Mouse (Mus musculus) stomach, embryonic 14.5 days (tissue): Measurements from ENCODE around the gene Inafm1. TPM values are rescaled to one million over a fixed set of nuclear protein-coding genes. Genes with fewer than 3 reads are reported as not detected.
"Not testable (repeated sequence)": the region's sequence is repeated elsewhere in the genome, so short reads cannot be mapped to it uniquely, and the experiment has no call there.

ENCODE experiments used
- ATAC-seq: fragments of 200-750 bp; cut with Nextera tagmentation; 2 replicates; pipeline ENCODE4 v1.8.0; 2017; ENCODE audit warnings: low read depth, moderate TSS enrichment; ENCODE audit not compliant: insufficient number of reproducible peaks, insufficient read depth, low FRiP score
- H3K27ac ChIP-seq: fragments of 300-500 bp; sonication (generic); 2 replicates; pipeline ENCODE4 v1.5.1; 2014; ENCODE audit warnings: mild to moderate bottlenecking, low read length, moderate library complexity, mixed read lengths
- H3K27me3 ChIP-seq: fragments of 300-500 bp; sonication (generic); 2 replicates; pipeline ENCODE4 v1.6.1; 2014; ENCODE audit warnings: low read length, control low read depth, mixed read lengths; ENCODE audit not compliant: control insufficient read depth, insufficient read depth
- H3K36me3 ChIP-seq: fragments of 300-500 bp; sonication (generic); 2 replicates; pipeline ENCODE4 v1.6.1; 2014; ENCODE audit warnings: mild to moderate bottlenecking, control low read depth, low read length, moderate library complexity, mixed read lengths; ENCODE audit not compliant: control insufficient read depth, insufficient read depth
- H3K4me1 ChIP-seq: fragments of 300-500 bp; sonication (generic); 2 replicates; pipeline ENCODE4 v1.6.1; 2014; ENCODE audit warnings: low read length, control low read depth, mixed read lengths; ENCODE audit not compliant: control insufficient read depth, insufficient read depth
- H3K4me2 ChIP-seq: fragments of 300-500 bp; sonication (generic); replicated peaks from 2 replicates; pipeline ENCODE4 v1.6.1; 2014; ENCODE audit warnings: low read depth, low read length, control low read depth
- H3K4me3 ChIP-seq: fragments of 300-500 bp; sonication (generic); 2 replicates; pipeline ENCODE4 v1.5.1; 2014; ENCODE audit warnings: low read depth, low read length, control low read depth
- H3K9ac ChIP-seq: fragments of 300-500 bp; sonication (generic); replicated peaks from 2 replicates; pipeline ENCODE4 v1.6.1; 2014; ENCODE audit warnings: low read depth, mild to moderate bottlenecking, control low read depth, low read length, moderate library complexity, mixed read lengths
- H3K9me3 ChIP-seq: fragments of 300-500 bp; sonication (generic); 2 replicates; pipeline ENCODE4 v1.6.1; 2016; ENCODE audit warnings: low read depth, low read length, control low read depth; ENCODE audit not compliant: control insufficient read depth
- WGBS: fragments of 180-500 bp; shearing (Covaris S2); extraction: QIAGEN DNeasy Blood & Tissue Kit; methylation state at CpG from one replicate; pipeline ENCODE4 v1.1.7; 2014; 5-methylcytosine and 5-hydroxymethylcytosine counted together
- polyA plus RNA-seq: library from polyadenylated mRNA; unstranded; fragments of >200 nt; fragmentation: Nextera tagmentation; extraction: Ambion mirVana; gene quantifications from 2 replicates; pipeline ENCODE4 v1.2.1, GENCODE M21; 2014

The Inafm1 gene
- polyA plus RNA-seq, 1 experiment from 2014 or later: 19.5 TPM

- 89% methylated on average over 11 of the region's 11 CpGs for WGBS
- ATAC-seq: no peak
- no peaks in the 10 kb centered on the region for H3K27me3 ChIP-seq
- H3K4me3 ChIP-seq: no peak overlapping the region
- no peak overlapping the region for H3K4me2 ChIP-seq
- no peaks in the 10 kb centered on the region for H3K9me3 ChIP-seq
- no peak overlapping the region for H3K27ac ChIP-seq
- peaks cover 61% of the 10 kb centered on the region for H3K36me3 ChIP-seq
- peaks cover 7% of the 10 kb centered on the region; the same call in 1 of the 2 replicates for H3K4me1 ChIP-seq
- no peak overlapping the region for H3K9ac ChIP-seq
These were observed 7.3 kb upstream of the Inafm1 start for GRCm38 (mm10) chr7:16280721-16281120.

DNA sequence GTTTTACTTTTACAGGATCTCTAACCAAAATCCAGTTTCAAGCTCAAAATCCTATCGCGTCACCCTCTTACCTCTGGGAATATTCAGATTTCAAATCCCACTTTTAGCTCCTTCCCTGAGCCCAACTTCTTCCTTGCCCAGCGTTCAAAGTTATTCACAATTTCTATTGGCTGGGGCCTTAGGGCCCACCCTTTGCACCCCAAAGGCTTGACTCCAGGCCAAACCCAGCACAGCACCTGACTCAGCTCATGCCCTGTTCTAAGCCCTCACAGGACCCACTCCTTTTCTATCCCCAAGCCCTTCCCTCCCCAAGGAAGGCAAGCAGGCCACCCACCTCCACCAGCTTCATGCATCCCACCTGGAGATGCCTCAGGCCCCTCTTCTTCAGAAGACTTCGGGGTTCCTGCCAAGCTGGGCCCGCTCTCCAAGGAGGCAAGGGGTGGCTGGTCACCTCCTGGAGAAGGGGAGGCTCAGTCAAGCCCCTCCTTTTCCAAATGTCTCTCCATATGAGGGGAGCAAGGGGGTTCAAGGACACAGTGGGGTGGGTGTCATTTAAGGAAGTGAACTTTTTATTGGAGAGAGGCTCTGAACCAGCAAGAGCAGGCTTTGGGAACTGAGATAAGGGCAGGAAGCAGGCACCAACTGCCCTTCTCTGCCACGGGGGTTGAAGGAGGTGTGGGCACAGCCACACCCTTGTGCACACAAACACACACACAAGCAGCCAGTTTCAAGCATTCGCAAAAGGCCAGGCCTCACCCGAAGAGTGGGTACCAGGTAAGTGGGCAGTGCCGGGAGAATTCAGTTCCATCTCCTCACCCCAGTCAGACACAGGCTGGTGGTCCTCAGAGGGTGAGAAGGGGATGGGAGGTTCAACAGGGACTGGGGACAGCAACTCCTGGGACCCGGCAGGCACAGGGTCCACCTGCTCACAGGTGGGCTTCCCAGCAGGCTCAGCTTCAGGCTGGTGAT lies 1.8 kb upstream of the Inafm1 start:
- 88% methylated on average over 10 of the region's 10 CpGs for WGBS
- Histone ChIP-seq H3K27ac (peak overlapping the region; percentile 81; the same call in 1 of the 2 replicates), H3K9ac (no peak overlapping the region), H3K36me3 (peaks cover 31% of the 10 kb centered on the region), H3K4me3 (no peak overlapping the region), H3K9me3 (no peaks in the 10 kb centered on the region), H3K27me3 (no peaks in the 10 kb centered on the region), H3K4me1 (peaks cover 16% of the 10 kb centered on the region), H3K4me2 (no peak overlapping the region)
- no peak for ATAC-seq

DNA sequence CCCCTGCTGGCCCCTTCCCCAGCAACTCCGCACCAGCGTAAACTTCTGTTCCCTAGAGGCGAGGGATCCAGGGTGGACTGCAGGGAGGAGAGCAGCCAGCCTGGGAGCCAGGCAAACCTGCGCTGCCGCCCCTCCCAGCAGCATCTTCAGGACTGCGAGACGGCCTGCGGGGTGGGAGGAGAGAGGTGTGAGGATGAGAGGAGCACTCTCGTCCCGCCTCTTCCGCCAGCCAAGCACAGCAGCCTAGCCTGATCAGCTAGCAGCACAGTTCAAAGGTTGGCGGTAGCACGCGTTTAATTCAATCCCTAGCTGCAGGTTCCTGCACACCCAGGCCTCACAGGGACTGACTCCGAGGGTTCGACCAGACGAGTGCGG lies 336 bp upstream of the Inafm1 start:
- under 1% methylated on average over 17 of the region's 18 CpGs for WGBS
- H3K4me1 ChIP-seq: peaks cover 16% of the 10 kb centered on the region
- peak; percentile 72 for ATAC-seq
- H3K4me2 ChIP-seq: peak overlapping the region; percentile 54
- H3K9me3 ChIP-seq: no peaks in the 10 kb centered on the region
- peak overlapping the region; percentile 67 for H3K4me3 ChIP-seq
- peaks cover 27% of the 10 kb centered on the region for H3K36me3 ChIP-seq
- H3K9ac ChIP-seq: peak overlapping the region; percentile 0; the same call in 1 of the 2 replicates
- peak overlapping the region; percentile 81 for H3K27ac ChIP-seq
- no peaks in the 10 kb centered on the region for H3K27me3 ChIP-seq

DNA sequence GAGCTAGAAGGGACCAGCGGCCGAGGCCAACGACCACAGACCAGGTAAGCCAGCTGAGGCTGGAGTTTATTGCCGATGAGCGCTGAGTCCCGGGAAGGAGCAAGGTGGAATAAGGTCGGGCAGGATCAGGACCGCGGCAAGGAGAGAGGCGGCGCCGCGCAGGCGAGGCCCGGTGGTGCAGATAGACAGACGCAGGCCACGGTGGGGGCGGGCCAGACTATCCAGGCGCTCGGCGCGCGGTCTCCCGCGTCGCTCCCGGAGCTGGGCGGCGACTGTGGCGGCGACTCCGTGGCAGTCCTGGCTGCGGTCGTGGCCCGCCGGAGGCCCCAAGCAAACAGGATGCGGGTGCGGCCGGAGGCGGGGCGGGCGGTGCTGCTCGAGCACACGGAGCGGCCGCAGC lies 736 bp downstream of the Inafm1 start:
- H3K27ac ChIP-seq: peak overlapping the region; percentile 81
- ATAC-seq: peak; percentile 81
- peak overlapping the region; percentile 62 for H3K9ac ChIP-seq
- peak overlapping the region; percentile 54 for H3K4me2 ChIP-seq
- under 1% methylated on average over 42 of the region's 46 CpGs for WGBS
- no peaks in the 10 kb centered on the region for H3K9me3 ChIP-seq
- H3K27me3 ChIP-seq: no peaks in the 10 kb centered on the region
- H3K4me3 ChIP-seq: peak overlapping the region; percentile 67
- peaks cover 20% of the 10 kb centered on the region for H3K36me3 ChIP-seq
- peaks cover 16% of the 10 kb centered on the region for H3K4me1 ChIP-seq

GRCm38 (mm10) chr7:16271139-16271538 lies 2.3 kb downstream of the Inafm1 start:
- Histone ChIP-seq H3K4me3 (no peak overlapping the region), H3K4me2 (no peak overlapping the region), H3K9me3 (no peaks in the 10 kb centered on the region), H3K9ac (no peak overlapping the region), H3K4me1 (peaks cover 16% of the 10 kb centered on the region), H3K36me3 (peaks cover 12% of the 10 kb centered on the region), H3K27me3 (no peaks in the 10 kb centered on the region), H3K27ac (no peak overlapping the region)
- no peak for ATAC-seq
- WGBS: 88% methylated on average over 1 of the region's 1 CpGs

DNA sequence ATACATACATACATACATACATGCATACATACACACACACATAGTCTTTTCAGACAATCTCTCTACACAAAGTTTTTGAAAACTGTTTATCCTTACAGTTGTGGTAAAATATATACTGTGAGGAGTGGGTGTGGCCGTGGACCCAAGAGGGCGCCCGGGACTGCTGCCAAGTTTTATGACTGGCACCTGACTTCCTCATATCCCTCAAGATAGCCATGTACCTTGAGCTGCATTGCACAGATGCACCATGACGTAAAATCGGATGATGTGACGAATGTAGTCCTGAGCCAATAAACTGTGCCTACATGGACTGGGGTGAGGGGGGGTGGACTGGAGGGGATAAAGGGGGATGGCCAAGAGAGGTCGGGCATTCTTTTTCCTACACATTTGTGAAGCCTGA lies 6.8 kb downstream of the Inafm1 start:
- H3K27me3 ChIP-seq, H3K36me3 ChIP-seq, H3K27ac ChIP-seq, H3K4me3 ChIP-seq, H3K4me2 ChIP-seq, H3K4me1 ChIP-seq, ATAC-seq, H3K9ac ChIP-seq, H3K9me3 ChIP-seq: not testable (repeated sequence)
- 85% methylated on average over 7 of the region's 7 CpGs for WGBS

- ATAC-seq: no peak
- no peaks in the 10 kb centered on the region for H3K27me3 ChIP-seq
- H3K36me3 ChIP-seq: no peaks in the 10 kb centered on the region
- no peak overlapping the region for H3K4me3 ChIP-seq
- no peaks in the 10 kb centered on the region for H3K4me1 ChIP-seq
- no peak overlapping the region for H3K4me2 ChIP-seq
- 86% methylated on average over 11 of the region's 11 CpGs for WGBS
- H3K9ac ChIP-seq: no peak overlapping the region
- H3K27ac ChIP-seq: no peak overlapping the region
- no peaks in the 10 kb centered on the region for H3K9me3 ChIP-seq
These were observed 7.6 kb downstream of the Inafm1 start for GRCm38 (mm10) chr7:16265856-16266255.

DNA sequence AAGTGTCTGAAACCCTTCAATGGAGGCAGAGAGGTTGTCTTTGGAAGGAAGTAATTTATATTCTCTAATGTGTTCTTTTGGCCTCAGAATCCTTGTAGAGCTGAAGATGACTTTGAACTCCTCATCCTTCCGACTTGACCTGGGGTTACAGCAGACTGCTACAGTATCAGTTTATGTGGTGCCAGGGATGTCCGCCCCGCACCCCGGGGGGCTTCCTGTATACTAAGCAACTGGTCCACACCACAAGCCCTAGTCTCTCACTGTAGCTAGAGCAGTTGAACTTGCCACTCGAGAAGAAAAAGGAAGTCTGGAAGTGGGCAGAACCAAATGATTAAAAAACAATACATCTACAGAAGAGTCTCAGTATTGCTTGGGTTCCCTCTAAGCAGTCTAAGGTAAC lies 9.6 kb downstream of the Inafm1 start:
- 80% methylated on average over 5 of the region's 5 CpGs for WGBS
- Histone ChIP-seq H3K9me3 (no peaks in the 10 kb centered on the region), H3K4me2 (no peak overlapping the region), H3K36me3 (no peaks in the 10 kb centered on the region), H3K27me3 (no peaks in the 10 kb centered on the region), H3K4me1 (no peaks in the 10 kb centered on the region), H3K27ac (no peak overlapping the region), H3K9ac (no peak overlapping the region), H3K4me3 (no peak overlapping the region)
- ATAC-seq: no peak
